17 mouse cellular contexts compared by ENCODE assay signal in genomic region chr2:156773470-156773869, GRCm38 (mm10).
"Had no signal": no experiment of that assay in that cellular context is flagged by ENCODE, and none has a peak within 500 bp of the region (broad histone marks: within the 10 kb centered on the region; RNA-seq: fewer than 3 reads in every experiment).

No protein-coding gene starts in this region.

- H3K27ac ChIP-seq: layer of hippocampus, adult 2 months; liver, embryonic 15.5 days; midbrain, embryonic 10.5 days; midbrain, embryonic 13.5 days; neural tube, embryonic 13.5 days had no signal

- DNase-seq: kidney, adult 2 months; kidney, postnatal 25 days; layer of hippocampus, adult 9-11 months; lung, adult 18-20 months; lung, postnatal 10 days; lung, postnatal 36 days; right cerebral cortex, adult 18-20 months; thymus, adult 18-20 months; thymus, postnatal 36 days had no signal

- H3K36me3 ChIP-seq: liver, embryonic 15.5 days; lung, embryonic 15.5 days; midbrain, embryonic 10.5 days; midbrain, embryonic 13.5 days; neural tube, embryonic 13.5 days had no signal

- H3K4me3 ChIP-seq: layer of hippocampus, adult 2 months; liver, embryonic 15.5 days; lung, embryonic 15.5 days; megakaryocyte, embryonic 14.5 days; midbrain, embryonic 10.5 days; midbrain, embryonic 13.5 days; myocyte; neural tube, embryonic 13.5 days had no signal

- H3K9me3 ChIP-seq: liver, embryonic 15.5 days; lung, embryonic 15.5 days; megakaryocyte, embryonic 14.5 days; midbrain, embryonic 10.5 days; midbrain, embryonic 13.5 days; neural tube, embryonic 13.5 days had no signal

- H3K27me3 ChIP-seq: lung, embryonic 15.5 days had no signal
